Mouse (Mus musculus) testis, postnatal 10 days (tissue): ENCODE measurements around the gene Uqcc1.
"Not testable (repeated sequence)": the region's sequence is repeated elsewhere in the genome, so short reads cannot be mapped to it uniquely, and the experiment has no call there.

Experiments
- DNase-seq: peaks from one replicate; pipeline ENCODE4 v3.0.0; 2021; ENCODE audit warnings: low spot score

The Uqcc1 gene

DNA sequence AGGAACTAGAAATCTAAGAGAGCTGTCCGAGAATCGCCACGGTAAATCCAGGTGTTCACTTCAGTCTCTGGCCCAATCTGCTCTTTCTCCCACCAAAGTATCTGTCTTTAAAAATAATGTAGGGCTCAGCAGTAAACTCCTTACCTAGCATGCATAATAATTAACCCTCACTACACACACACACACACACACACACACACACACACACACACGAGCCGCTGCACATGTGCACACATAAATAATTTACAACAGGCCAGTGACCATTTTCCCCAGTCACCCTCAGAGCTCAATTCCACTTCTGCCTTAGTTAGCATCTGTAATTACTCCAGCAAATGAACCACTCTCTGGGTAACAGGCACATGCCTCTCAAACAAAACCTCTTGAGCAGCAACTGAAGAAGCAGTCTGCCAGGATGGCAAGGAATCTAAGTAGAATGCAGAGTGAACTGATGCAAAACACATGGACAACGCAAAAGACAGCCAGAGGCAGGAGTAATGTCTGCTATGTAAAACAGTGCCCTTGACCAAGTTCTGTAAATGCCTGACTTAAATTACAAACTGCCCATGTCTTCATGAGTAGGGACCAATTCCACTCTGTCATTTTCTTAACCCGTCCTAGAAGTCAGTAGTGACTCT lies 1.3 kb downstream of the Uqcc1 start:
- no peak for DNase-seq

DNA sequence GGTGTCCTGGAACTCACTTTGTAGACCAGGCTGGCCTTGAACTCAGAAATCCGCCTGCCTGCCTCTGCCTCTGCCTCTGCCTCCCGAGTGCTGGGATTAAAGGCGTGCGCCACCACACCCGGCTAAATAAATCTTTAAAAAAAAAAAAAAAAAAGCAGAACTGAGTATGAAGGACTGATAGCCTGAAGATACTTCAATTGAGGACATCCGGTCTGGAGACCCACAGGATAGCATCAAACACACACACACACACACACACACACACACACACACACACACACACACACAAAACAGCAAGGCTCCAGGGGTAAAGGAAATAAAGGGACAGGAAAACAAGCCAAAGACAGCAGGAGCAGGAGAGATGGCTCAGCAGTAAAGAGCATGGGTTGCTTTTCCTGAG lies 4.9 kb downstream of the Uqcc1 start:
- not testable (repeated sequence) for DNase-seq

DNA sequence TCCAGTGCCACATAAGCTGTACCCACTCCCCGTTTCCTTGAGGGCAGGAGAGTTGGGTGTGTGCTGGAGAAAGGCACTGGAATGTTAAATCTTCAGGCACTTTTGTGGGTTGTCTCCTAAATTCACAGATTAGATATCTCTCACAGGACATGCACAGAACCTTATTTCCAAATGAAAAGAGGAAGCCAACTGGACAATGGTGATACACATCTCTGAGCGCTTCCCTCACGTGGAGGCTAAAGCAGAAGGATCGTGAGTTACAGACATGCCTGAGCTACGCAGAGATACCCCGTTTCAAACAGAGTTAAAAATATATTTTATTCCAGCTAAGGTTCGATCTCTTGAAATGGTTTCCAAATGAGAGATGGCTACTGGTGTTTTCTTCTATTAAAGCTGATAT lies 7.0 kb downstream of the Uqcc1 start:
- no peak for DNase-seq

DNA sequence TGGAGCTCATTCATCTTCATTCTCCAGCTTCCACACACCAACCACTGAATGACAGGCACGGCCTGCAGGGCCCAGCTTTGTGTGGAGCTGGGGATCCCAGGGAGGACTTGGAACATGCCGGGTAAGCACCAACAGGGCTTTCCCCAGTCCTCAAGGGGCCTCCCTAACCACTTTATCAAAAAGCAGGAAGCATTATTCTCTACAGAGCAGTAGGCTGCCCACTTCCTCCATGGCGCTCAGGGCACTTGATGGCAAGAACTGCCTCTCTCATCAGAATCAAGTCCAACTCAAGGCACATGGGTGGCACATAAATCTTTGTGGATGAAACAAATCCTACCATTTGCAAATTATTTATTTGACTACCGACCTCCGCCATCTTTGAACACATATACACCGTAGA lies 15.4 kb downstream of the Uqcc1 start:
- DNase-seq = no peak

DNA sequence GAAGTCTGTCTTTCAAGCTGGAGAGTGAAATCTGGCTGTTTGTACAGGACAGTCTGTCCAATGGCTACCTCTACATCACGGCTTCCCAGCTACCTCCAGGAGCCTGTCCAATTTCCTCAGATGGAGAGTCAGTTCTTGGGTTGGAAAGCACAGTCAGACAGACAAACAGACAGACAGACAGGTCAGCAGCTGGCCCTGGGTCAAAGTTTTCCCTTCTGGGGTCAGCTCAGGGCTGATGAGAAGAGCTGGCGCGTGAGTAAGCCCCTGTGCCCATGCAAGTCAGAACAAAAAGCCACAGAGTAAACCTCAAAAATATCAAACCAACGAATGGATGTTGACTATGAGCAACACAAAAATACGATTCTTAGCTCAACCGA lies 26.5 kb downstream of the Uqcc1 start:
- no peak for DNase-seq

DNA sequence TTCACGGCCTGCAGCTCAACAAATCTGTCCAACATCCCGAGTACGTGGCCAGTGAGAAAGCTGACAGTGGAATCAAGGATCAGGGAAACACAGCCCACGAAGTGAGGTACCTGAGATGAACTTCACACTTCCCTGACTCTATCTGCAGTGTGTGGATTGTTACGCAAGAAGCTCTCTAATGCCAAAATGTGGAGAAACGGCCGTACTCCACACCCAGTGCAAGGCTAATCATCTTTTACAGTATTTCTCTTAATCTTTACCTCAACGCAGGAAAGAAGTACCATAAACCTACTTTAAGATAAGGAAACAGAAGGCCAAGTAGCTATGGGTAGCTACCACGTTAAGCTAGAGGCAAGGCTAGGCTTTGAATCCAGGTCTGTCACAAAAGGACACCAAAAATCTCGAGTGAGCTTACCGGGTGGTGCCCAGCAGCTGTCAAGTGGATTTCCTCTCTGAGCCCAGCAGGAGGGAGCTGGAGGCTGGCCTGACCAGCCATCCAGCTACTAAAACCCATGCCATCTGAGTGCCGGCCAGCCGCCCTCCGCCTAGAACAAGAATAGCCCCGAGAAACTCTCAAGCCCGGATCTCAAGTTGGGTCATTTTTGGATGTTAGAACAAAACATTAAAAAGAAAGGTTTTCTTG lies 27.0 kb downstream of the Uqcc1 start:
- DNase-seq = no peak

DNA sequence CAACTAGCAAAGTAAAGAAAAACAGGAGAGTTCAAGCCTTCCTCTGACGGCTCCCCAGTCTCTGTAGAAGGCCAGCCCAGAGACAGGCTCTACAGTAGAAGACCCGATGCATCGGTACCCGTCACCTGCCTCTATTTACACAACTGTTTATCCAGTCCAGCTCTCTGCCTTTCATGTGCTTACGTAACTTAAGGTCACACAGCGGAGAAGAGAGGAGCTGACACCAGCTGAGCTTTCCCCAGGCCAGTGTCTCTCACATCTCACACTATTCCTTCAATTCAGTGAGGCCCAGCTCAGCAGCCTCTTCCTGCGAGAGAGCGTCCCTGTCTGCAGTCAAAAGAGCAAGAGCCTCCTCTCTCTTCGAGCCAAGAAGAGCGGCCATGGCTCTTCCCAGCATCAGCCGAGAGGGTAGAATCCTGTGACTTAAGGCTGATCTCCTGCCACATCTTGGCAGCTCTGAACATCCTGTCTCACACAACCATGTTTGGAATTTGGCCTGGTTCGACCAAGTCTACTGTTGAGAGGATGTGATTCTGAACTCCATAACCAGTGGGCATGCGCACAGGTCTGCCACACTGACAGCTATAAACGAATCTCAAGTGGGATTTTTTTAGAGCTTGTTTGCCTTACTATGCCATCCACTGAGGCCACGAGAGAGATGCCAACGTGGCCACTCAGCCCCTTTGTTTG lies 34.9 kb downstream of the Uqcc1 start:
- DNase-seq = no peak

DNA sequence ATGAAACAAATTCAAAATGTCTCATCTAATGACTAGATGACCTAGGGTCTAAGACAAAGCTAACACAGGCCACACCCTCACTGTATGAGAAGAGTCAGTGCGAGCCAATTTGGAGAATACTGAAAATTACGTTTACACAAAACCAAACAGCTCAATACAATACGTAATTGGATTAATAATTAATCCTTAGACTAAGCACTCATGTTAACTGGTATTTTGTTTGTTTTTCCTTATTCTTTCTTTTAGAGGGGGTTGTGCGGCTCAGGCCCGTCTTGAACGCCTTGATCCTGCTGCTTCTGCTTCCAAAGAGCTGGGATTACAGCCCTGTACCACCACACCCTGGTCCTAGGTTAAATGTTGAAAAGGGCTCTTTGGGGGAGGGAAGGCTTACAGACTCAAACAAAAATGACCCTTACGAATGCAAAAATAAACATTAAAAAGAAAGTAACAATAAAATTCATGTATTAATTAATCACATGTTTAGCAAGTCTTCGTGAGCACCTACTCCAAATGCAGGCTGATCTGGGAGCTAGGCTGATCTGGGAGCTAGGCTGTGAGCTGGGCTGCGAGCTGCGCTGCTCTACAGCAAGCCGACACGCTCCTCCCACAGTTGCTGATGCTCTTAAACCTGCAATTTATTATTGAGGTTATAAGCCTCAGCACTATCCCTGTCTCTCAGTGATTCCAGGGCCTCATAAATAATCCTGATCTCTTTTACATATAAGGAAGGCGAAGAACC lies 35.6 kb downstream of the Uqcc1 start:
- DNase-seq = no peak

DNA sequence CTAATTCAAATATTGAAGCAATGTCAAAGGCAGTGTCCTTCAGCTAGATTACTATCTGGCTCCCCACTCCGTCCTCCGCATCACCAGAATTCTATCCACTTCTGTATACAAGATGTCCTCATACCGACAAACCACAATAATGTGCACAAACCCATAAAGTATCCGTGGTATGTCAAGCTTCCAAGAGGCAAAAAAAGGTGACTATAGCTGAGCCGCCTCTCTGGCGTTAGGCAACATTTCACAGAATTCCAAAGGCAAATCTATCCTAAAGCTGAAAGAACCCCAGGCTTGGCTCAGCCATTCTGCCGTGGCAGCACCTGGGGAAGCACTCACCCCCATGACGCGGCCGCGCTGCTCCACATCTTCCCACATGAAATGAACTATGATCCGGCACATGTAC lies 43.3 kb downstream of the Uqcc1 start:
- no peak for DNase-seq

DNA sequence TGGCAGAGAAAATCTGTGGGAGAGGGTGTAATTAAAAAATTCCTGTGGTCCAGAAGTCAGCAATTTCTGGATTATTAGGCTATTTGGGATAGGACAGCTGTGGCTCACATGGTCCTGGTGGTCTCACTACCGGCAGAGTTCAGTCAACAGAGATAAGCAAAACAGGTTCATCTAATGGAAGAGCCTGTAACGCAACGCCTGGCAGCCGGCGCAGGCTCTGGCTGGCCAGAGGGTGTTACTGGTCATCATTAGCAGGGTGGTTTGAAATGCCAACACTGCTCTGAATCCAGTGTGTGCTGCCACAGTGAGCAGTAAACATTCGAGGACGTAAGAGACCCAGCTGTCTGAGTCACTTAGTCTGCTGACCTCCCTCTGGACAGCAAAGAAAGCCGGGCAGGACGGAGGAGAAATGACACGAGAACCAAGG lies 44.8 kb downstream of the Uqcc1 start:
- DNase-seq = no peak

DNA sequence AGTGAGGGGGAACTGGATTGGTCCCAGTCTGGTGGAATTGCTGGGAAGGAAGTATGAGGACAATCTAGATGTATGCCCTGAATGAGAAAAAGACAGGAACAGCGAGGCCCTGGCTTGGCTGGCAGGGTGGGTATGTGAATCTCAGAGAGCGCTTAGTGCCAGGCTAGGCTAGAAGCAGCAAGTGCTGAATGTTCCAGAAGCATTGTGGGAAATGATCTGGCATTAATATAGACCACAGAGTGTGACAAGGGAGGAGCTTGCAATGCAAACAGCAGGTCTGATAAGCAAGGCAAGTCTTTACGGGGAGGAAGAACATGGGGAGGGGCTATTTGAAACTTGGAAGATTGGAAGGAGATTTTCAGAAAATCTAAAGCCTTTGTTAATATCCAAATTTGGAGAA lies 48.0 kb downstream of the Uqcc1 start:
- DNase-seq = no peak

DNA sequence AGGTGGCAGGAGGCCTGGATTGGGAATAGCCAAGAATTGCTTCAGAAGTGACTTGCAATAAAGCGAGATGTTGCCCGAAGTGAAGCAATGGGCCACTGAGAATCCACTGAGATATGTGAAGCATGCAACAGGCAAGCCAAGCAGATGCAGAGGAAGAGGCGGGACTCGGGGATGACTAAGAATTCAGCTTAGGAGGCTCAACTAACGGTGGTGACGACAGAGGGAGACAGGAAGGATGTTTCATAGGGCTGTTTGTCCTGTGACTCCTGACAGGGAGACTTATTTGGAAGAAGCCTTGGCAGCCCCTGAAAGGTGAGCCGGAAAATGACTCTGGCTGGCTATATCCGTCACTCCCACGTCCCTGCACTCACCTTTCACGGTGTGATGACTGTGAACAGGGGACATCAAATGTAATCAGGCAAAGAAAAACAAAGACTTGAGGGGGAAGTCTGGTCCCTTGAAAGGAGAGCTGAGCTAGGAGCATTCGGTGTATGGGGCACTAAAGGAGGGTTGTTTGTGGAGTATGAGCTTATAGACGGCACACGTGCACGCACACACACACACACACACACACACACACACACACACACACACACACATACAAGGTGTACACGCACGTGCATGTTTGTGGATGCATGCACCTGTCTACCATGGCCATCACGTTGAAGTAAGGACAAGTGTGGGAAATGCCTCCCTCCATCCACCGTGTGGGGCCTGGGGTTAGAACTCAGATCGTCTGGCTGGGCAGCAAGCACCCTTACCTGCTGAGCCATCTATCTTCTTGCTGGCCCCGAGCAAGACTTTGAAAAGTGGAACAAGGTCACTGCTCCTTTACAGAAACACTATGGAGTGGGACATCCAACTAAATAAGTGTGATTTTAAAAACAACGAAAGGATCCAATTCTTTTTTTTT lies 50.9 kb downstream of the Uqcc1 start:
- no peak for DNase-seq

DNA sequence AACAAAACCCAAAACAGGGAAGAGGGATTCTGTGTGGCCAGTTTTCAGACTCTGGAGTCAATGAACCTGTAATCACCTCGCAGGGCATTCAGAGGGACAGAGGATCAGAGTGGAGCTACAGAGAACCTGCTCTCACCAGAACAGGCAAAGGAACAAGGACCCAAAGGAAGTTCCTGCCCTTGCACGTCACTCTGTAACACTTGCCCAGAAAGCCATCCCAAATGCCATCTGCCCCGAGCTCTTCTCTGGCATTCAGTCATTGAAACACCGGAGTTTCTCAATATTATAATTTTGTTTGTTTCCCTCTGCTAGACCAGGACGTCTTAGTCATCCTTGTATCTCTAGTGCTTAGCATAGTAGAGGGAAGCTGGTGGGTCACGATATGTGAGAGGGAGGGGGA lies 56.5 kb downstream of the Uqcc1 start:
- DNase-seq = no peak

DNA sequence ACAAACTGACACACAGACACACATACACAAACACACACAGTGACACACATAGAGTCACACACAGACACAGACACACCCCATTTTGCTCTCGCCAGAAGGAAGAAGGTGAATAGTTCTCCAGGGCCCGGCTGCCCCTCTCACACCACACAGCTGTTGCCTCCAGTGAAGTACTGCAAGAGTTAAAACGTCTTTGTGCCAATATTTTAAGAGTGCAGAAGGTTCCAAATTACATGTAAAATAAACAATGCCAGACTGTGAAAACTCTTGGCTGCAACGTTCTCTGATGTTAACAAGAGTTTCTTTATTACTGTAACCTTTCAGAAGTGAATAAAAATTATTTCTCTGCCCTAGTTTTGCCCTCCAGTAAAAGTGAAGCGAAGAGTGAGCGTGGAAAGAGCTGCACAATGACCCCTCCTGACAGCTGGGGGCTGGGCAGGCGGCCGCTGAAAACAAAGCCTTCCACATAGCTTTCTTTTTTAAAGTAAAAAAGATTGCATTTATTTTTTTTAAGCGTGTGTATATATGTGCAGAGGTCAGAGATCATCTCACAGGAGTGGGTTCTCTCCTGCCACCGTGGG lies 57.1 kb downstream of the Uqcc1 start:
- DNase-seq = no peak

DNA sequence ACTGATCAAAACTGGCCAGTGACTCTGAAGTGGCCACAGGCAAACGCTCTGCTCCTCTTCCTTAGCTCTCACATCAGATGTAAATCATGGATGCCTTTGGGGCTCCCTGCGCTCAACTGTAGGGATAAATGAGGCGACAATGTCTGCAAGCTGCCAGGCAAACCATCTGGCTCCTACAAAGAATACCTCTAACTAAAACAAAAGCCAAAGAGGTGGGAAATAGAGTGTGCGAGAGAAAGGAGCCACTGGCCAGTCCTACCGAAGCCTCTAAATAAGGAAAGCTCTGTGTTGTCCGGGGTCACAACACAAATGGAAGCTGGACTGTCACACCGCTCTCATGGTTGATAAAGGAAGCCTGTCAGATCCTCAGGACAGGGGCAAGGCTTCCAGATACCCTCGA lies 57.6 kb downstream of the Uqcc1 start:
- no peak for DNase-seq

DNA sequence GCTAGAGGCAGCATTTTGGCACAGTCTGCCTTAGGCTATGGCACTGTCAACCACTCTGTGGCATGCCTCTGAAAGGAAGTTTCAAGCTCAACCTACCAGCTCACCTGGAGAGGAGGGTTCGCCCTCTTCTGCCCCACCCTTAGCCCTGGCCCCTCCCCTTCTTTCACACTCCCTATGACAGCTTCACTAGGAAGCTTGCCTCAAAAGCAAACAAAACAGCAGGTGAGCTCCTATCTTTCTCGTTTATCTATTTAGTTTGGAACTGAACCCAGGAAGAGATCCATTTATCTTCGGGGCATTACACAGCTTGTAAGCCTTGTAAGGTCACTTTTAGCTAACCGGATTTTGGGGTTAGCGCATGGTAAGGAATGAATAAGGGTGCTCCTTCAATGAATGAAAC lies 60.3 kb downstream of the Uqcc1 start:
- no peak for DNase-seq

DNA sequence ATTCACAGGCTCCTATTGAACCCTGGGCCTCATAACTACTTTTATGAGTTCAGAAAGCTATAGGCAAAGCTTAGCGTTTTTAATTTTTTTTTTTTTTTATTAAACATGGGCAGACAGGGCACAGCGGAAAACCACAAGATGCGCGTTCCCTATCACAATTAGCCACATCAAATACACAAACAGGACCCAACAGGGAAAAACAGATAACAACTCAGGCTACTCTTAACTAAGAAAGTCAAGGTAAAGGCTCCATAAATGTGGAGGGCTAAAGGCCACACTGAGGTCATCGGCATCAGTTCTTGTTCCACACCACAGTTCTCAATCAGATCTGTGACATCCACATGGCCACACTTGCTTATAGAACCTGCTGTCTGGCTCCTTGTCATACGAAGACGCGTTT lies 61.8 kb downstream of the Uqcc1 start:
- no peak for DNase-seq

DNA sequence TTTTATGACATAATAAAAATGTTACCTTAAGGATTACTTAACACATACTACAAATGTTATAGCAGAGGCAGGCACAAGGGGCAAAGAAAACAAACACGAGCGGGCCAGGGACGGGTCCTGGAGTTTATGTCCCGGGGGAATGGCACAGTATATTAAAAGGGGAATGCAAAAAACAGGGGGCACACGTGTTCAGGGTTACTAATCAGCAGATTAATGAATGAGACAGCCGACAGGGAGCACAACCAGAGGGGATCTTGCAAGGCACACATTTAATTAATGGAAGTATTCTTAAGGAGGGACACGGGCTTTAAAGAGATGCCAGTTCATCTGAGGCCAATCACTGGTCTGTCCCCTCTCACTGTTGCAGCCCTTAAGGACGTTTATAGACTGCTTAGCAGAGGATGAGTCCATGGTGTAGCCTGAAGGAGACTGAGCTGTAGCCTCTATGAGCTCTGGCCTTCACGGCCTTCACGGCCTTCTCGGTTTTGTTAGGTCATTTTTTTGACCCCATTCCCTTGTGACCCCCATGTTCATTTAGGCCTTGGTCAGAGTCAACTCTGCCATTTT lies 66.7 kb downstream of the Uqcc1 start:
- no peak for DNase-seq

DNA sequence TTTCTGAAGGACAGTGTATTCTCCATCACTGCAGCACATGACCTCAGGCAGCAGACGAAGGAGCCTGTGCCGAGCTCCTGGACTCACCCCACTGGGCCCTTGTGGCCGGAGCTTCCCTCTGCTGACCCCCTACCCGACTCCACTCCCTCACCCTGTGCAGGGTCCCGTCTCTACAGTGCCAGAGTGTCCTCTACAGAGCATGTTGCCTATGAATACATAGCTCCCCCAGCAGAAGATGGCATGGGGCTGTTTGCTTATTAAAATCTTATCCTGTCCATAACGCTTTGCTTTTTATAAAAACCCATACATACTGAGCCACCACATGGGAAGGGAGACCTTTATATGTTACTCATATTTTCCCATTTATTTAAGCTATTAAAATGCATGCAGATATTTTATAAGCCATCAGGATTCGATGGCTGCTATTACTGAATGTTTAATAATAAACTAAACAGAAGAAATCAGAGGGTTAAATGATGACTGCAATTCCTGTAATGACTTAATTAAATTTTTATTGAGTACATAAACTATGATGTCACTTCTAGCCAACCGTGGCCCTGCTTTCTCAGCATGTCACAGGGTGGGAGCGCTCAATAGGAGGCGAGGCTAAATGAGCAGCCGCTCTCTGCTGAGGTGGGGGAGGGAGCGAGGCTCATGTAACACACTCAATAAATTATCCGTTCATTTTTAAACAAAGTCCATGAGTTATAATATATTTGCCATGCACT lies 67.4 kb downstream of the Uqcc1 start:
- no peak for DNase-seq

DNA sequence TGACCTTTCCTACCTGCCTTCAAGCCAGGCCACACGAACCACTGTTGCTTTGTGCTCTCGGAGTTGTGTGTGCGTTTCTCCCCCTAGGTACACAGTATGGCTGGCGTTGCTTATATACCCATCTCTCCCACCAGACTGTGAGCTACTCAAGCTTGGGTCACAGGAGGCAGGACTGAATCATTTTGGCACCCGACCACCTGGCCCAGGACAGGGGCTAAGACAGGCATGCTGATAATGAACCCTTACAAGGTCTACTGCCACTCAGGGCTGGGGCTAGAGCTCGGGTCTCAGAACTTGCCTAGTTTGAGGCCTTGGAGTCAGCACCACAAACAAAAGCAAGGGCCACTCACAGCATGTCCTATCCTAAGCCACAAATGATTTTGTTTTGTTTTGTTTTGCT lies 68.5 kb downstream of the Uqcc1 start:
- DNase-seq = no peak

DNA sequence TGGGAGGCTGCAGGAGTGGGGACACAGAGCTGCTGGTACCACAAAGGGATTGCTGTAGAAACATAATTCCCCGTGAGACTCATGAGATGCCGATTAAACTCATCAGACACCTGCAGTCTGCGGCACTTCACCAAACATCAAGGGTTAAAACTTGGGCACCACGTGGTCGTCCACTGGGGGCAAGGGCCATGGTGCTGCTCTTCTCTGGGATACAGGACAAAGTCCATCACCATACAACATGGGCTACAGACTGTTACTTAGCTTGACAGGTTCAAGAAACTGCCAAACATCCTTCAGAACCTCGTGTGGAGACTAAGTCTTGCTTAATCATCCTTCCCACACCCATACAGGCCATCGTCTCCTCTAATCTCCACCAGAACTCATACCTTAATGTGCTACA lies 70.0 kb downstream of the Uqcc1 start:
- DNase-seq = no peak
